8 mouse cellular contexts compared by ENCODE assay signal in genomic region chr16:95862621-95863020, GRCm38 (mm10).
DNase-seq lines count a peak whose midpoint lies in the region; ATAC-seq lines count a peak whose summit lies in the region.

No protein-coding gene starts in this region.

- WGBS in heart, embryonic 10.5 days, result 57% methylated on average over 3 of the region's 3 CpGs

- peak; percentile 8 for ATAC-seq in activated CD4-positive, CD25-positive, alpha-beta regulatory T cell, adult 4 months
- peak; percentile 63 for ATAC-seq in megakaryocyte progenitor cell, adult 5-6 weeks (replicated peaks; ENCODE audit: poor library complexity)

- H3K27ac ChIP-seq in heart, embryonic 10.5 days, result peak overlapping the region; percentile 71

- no peaks in the 10 kb centered on the region for H3K9me3 ChIP-seq in heart, embryonic 10.5 days

- no peaks in the 10 kb centered on the region for H3K27me3 ChIP-seq in heart, embryonic 10.5 days (ENCODE audit: insufficient read depth, poor library complexity, severe bottlenecking)

- no peak for DNase-seq in heart, embryonic 10.5 days (ENCODE audit: low spot score)
- peak; percentile 69 for DNase-seq in kidney, postnatal 14 days
- DNase-seq in frontal cortex, postnatal 36 days (ENCODE audit: low spot score in 2 of 2), result no peak
- DNase-seq in cerebellum, postnatal 14 days, result no peak
- DNase-seq in left cerebral cortex, adult 11 months (ENCODE audit: low spot score), result no peak
- no peak for DNase-seq in adipocyte (ENCODE audit: low spot score)

- no peaks in the 10 kb centered on the region for H3K36me3 ChIP-seq in heart, embryonic 10.5 days

- H3K4me1 ChIP-seq in heart, embryonic 10.5 days, result peaks cover 30% of the 10 kb centered on the region

- no peak overlapping the region for H3K4me3 ChIP-seq in heart, embryonic 10.5 days
